Mouse (Mus musculus) midbrain, embryonic 12.5 days (tissue): Measurements from ENCODE around the gene Dpp4. TPM values are rescaled to one million over a fixed set of nuclear protein-coding genes. Genes with fewer than 3 reads are reported as not detected.

Source experiments
- ATAC-seq: fragments of 200-750 bp; cut with Nextera tagmentation; 2 replicates; pipeline ENCODE4 v1.8.0; 2017; ENCODE audit warnings: low read depth, moderate TSS enrichment, moderate library complexity; ENCODE audit not compliant: low FRiP score
- H3K27ac ChIP-seq: fragments of 300-500 bp; sonication (generic); replicated peaks from 2 replicates; pipeline ENCODE4 v1.5.1; 2016; ENCODE audit warnings: mild to moderate bottlenecking
- H3K27me3 ChIP-seq: fragments of 300-500 bp; sonication (generic); 2 replicates; pipeline ENCODE4 v1.6.1; 2016; ENCODE audit warnings: mild to moderate bottlenecking
- H3K36me3 ChIP-seq: fragments of 300-500 bp; sonication (generic); 2 replicates; pipeline ENCODE4 v1.6.1; 2016
- H3K4me1 ChIP-seq: fragments of 300-500 bp; sonication (generic); 2 replicates; pipeline ENCODE4 v1.6.1; 2016
- H3K4me2 ChIP-seq: fragments of 300-500 bp; sonication (generic); replicated peaks from 2 replicates; pipeline ENCODE4 v1.6.1; 2016; ENCODE audit warnings: mild to moderate bottlenecking, moderate library complexity
- H3K4me3 ChIP-seq: fragments of 300-500 bp; sonication (generic); 2 replicates; pipeline ENCODE4 v1.5.1; 2016; ENCODE audit warnings: mild to moderate bottlenecking
- H3K9ac ChIP-seq: fragments of 300-500 bp; sonication (generic); replicated peaks from 2 replicates; pipeline ENCODE4 v1.6.1; 2016; ENCODE audit warnings: mild to moderate bottlenecking, moderate library complexity
- H3K9me3 ChIP-seq: fragments of 300-500 bp; sonication (generic); 2 replicates; pipeline ENCODE4 v1.6.1; 2016; ENCODE audit warnings: mild to moderate bottlenecking
- WGBS: fragments of 180-500 bp; shearing (Covaris S2); methylation state at CpG from one replicate; pipeline ENCODE4 v1.1.7; 2016; 5-methylcytosine and 5-hydroxymethylcytosine counted together
- polyA plus RNA-seq: library from polyadenylated mRNA; unstranded; fragments of >200 nt; fragmentation: Nextera tagmentation; extraction: Ambion mirVana; gene quantifications from 2 replicates; pipeline ENCODE4 v1.2.1, GENCODE M21; 2016

Gene Dpp4
- polyA plus RNA-seq, result 0.71 and 0.87 TPM in 2 replicates

GRCm38 (mm10) chr2:62412081-62412821 lies at the start of gene Dpp4:
Gene Dpp4, minus strand, starts transcription at chr2:62412231.
- Histone ChIP-seq H3K27me3 (peaks cover 22% of the 10 kb centered on the region), H3K4me1 (peaks cover 10% of the 10 kb centered on the region; the same call in 1 of the 2 replicates), H3K9ac (peak within 1 kb of the TSS; percentile 52), H3K36me3 (no peaks in the 10 kb centered on the region), H3K27ac (no peak within 1 kb of the TSS), H3K4me3 (peak within 1 kb of the TSS; percentile 44), H3K4me2 (peak within 1 kb of the TSS; percentile 88), H3K9me3 (no peaks in the 10 kb centered on the region)
- ATAC-seq, result 0 out of 2 replicates have a peak, but pooled peaks have one; percentile 28
- WGBS, result 49% methylated on average over 13 of the region's 13 CpGs

- Histone ChIP-seq H3K4me3 (no peak overlapping the region), H3K4me1 (no peaks in the 10 kb centered on the region), H3K27ac (no peak overlapping the region), H3K36me3 (no peaks in the 10 kb centered on the region), H3K9ac (no peak overlapping the region), H3K4me2 (no peak overlapping the region), H3K9me3 (no peaks in the 10 kb centered on the region), H3K27me3 (0 out of 2 replicates have a peak, but pooled peaks cover 7% of the 10 kb centered on the region)
- WGBS, result 91% methylated on average over 12 of the region's 12 CpGs
- ATAC-seq, result no peak
These were observed 48.9 kb upstream of the Dpp4 start for GRCm38 (mm10) chr2:62460815-62461450.

GRCm38 (mm10) chr2:62460231-62460710 lies 48.2 kb upstream of the Dpp4 start:
- no peak overlapping the region for H3K4me3 ChIP-seq
- no peak for ATAC-seq
- no peak overlapping the region for H3K27ac ChIP-seq
- H3K4me2 ChIP-seq, result no peak overlapping the region
- H3K9me3 ChIP-seq, result no peaks in the 10 kb centered on the region
- H3K9ac ChIP-seq, result no peak overlapping the region
- no peaks in the 10 kb centered on the region for H3K4me1 ChIP-seq
- no peaks in the 10 kb centered on the region for H3K36me3 ChIP-seq
- 0 out of 2 replicates have a peak, but pooled peaks cover 7% of the 10 kb centered on the region for H3K27me3 ChIP-seq
- 89% methylated on average over 7 of the region's 7 CpGs for WGBS

GRCm38 (mm10) chr2:62459241-62460174 lies 47.5 kb upstream of the Dpp4 start:
- Histone ChIP-seq H3K27ac (no peak overlapping the region), H3K4me2 (no peak overlapping the region), H3K27me3 (0 out of 2 replicates have a peak, but pooled peaks cover 7% of the 10 kb centered on the region), H3K4me1 (no peaks in the 10 kb centered on the region), H3K9me3 (no peaks in the 10 kb centered on the region), H3K36me3 (no peaks in the 10 kb centered on the region), H3K9ac (no peak overlapping the region), H3K4me3 (no peak overlapping the region)
- ATAC-seq, result no peak
- 76% methylated on average over 18 of the region's 18 CpGs for WGBS

GRCm38 (mm10) chr2:62458070-62458469 lies 46.0 kb upstream of the Dpp4 start:
- ATAC-seq, result no peak
- no peaks in the 10 kb centered on the region for H3K9me3 ChIP-seq
- 44% methylated on average over 9 of the region's 9 CpGs for WGBS

GRCm38 (mm10) chr2:62454991-62455390 lies 43.0 kb upstream of the Dpp4 start:
- H3K36me3 ChIP-seq, result no peaks in the 10 kb centered on the region
- H3K4me2 ChIP-seq, result no peak overlapping the region
- 0 out of 2 replicates have a peak, but pooled peaks cover 7% of the 10 kb centered on the region for H3K27me3 ChIP-seq
- no peak for ATAC-seq
- no peak overlapping the region for H3K9ac ChIP-seq
- no peaks in the 10 kb centered on the region for H3K4me1 ChIP-seq
- H3K27ac ChIP-seq, result no peak overlapping the region
- 93% methylated on average over 11 of the region's 11 CpGs for WGBS
- no peaks in the 10 kb centered on the region for H3K9me3 ChIP-seq
- no peak overlapping the region for H3K4me3 ChIP-seq

More at GRCm38 (mm10) chr2:62458070-62458469, 46.0 kb upstream of the Dpp4 start:
- no peak overlapping the region for H3K27ac ChIP-seq
- no peaks in the 10 kb centered on the region for H3K36me3 ChIP-seq
- no peaks in the 10 kb centered on the region for H3K4me1 ChIP-seq
- H3K4me2 ChIP-seq, result no peak overlapping the region
- no peak overlapping the region for H3K9ac ChIP-seq
- H3K27me3 ChIP-seq, result 0 out of 2 replicates have a peak, but pooled peaks cover 7% of the 10 kb centered on the region
- H3K4me3 ChIP-seq, result no peak overlapping the region

- 85% methylated on average over 6 of the region's 6 CpGs for WGBS
- Histone ChIP-seq H3K27ac (no peak overlapping the region), H3K4me2 (no peak overlapping the region), H3K4me3 (no peak overlapping the region), H3K27me3 (0 out of 2 replicates have a peak, but pooled peaks cover 5% of the 10 kb centered on the region), H3K9me3 (no peaks in the 10 kb centered on the region), H3K36me3 (no peaks in the 10 kb centered on the region), H3K4me1 (no peaks in the 10 kb centered on the region), H3K9ac (no peak overlapping the region)
- ATAC-seq, result no peak
These were observed 42.0 kb upstream of the Dpp4 start for GRCm38 (mm10) chr2:62454033-62454432.

GRCm38 (mm10) chr2:62450364-62450763 lies 38.3 kb upstream of the Dpp4 start:
- 90% methylated on average over 6 of the region's 6 CpGs for WGBS
- ATAC-seq, result no peak
- no peaks in the 10 kb centered on the region for H3K4me1 ChIP-seq
- no peak overlapping the region for H3K9ac ChIP-seq
- H3K4me2 ChIP-seq, result no peak overlapping the region
- H3K36me3 ChIP-seq, result no peaks in the 10 kb centered on the region
- no peak overlapping the region for H3K4me3 ChIP-seq
- no peak overlapping the region for H3K27ac ChIP-seq
- no peaks in the 10 kb centered on the region for H3K9me3 ChIP-seq
- H3K27me3 ChIP-seq, result no peaks in the 10 kb centered on the region

- Histone ChIP-seq H3K4me1 (no peaks in the 10 kb centered on the region), H3K27ac (no peak overlapping the region), H3K9ac (no peak overlapping the region), H3K4me2 (no peak overlapping the region), H3K9me3 (no peaks in the 10 kb centered on the region), H3K4me3 (no peak overlapping the region), H3K27me3 (no peaks in the 10 kb centered on the region), H3K36me3 (no peaks in the 10 kb centered on the region)
- ATAC-seq, result no peak
- 89% methylated on average over 5 of the region's 5 CpGs for WGBS
These were observed 37.8 kb upstream of the Dpp4 start for GRCm38 (mm10) chr2:62449692-62450346.

- no peak overlapping the region for H3K27ac ChIP-seq
- H3K9ac ChIP-seq, result no peak overlapping the region
- H3K4me2 ChIP-seq, result no peak overlapping the region
- H3K9me3 ChIP-seq, result no peaks in the 10 kb centered on the region
- WGBS, result 69% methylated on average over 13 of the region's 13 CpGs
- H3K27me3 ChIP-seq, result no peaks in the 10 kb centered on the region
- H3K4me1 ChIP-seq, result no peaks in the 10 kb centered on the region
- no peaks in the 10 kb centered on the region for H3K36me3 ChIP-seq
- ATAC-seq, result no peak
- H3K4me3 ChIP-seq, result no peak overlapping the region
These were observed 28.9 kb upstream of the Dpp4 start for GRCm38 (mm10) chr2:62440802-62441544.

GRCm38 (mm10) chr2:62440083-62440482 lies 28.1 kb upstream of the Dpp4 start:
- H3K4me3 ChIP-seq, result no peak overlapping the region
- no peaks in the 10 kb centered on the region for H3K36me3 ChIP-seq
- no peak overlapping the region for H3K27ac ChIP-seq
- H3K9me3 ChIP-seq, result no peaks in the 10 kb centered on the region
- no peaks in the 10 kb centered on the region for H3K27me3 ChIP-seq
- no peak overlapping the region for H3K9ac ChIP-seq
- no peak overlapping the region for H3K4me2 ChIP-seq
- no peak for ATAC-seq
- 89% methylated on average over 4 of the region's 4 CpGs for WGBS
- H3K4me1 ChIP-seq, result no peaks in the 10 kb centered on the region
